Mouse (Mus musculus) lung, postnatal 4 days (tissue): ENCODE results near the gene Eya3.
"Not testable (repeated sequence)": the region's sequence is repeated elsewhere in the genome, so short reads cannot be mapped to it uniquely, and the experiment has no call there.

Source experiments
- DNase-seq, 2 experiments: peaks; one replicate each; pipeline ENCODE4 v3.0.0; 2021

The Eya3 gene

DNA sequence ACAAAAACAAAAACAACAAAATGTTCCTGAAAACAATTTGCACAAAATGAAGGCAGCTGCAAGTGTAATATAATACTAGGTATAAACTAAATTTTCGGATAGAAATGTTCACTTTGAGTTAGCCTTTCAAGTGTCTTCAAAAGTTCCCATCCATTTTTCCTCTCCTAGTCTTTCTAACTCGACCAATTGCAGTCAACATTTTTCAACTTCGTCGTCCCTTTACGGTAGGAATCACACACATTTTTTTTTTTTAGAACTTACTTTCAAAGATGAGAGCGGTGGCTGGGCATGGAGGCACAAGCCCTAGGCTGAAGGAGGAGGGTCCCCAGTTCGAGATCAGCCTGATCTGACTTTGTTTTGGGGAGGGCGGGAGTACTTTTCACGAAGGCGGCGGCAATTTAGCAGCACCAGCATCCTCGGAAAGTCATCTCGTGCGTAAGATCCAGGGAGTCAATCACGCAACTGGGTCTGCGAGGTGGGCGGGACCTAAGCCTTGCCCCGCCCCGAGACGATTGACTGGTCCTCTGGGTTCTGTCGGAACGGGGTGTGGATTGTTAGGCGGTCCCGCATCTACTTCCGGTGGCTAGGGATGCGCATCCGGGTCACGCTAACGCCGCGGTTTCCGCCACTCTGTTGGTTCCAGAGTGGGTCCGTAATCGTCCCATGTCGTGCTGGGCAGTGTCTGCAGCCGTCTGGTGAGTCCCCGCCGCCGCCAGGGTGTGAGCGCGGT is at the start of gene Eya3:
TSS of gene Eya3 (plus strand) at position 527 of the 730 bp plus-strand sequence.
- DNase-seq, result peak; percentile 95 to 97

DNA sequence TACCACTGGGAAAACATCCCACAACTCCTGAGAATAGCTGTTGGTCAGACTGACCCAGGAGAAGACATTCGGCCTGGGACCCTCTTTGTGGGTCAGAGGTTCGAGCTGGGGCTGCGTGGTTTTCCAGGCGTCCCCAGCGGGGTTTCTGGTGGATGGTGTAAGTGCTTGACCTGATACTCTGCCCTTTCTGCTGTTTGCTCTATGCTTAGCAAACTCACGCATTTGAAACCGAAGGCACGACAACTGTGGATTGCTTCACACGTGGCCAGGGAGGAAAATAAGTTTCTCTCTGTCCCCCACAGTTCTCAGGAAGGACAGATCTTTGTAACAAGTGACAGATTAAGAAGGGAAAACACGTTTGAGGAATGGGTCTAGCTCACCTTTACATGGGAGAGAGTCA is 48.1 kb upstream of the Eya3 start:
- no peak for DNase-seq

DNA sequence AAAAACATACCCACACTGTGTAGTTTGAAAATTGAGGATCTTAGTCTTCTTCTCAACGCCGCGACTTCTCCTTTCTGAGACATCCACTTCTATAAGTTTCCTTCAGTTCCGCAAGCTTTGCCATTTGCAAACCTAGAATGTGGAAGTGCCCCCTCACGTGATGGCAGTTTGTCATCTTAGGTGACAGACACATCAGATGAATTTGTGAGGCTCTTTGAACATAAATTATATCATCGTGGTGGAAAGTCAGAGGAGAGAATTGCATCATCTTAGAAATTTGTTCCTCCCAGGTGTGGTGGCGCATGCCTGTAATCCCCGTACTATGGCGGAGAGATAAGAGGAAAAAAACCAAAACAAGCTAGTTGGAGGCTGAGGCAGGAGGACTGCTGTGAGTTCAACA is 45.8 kb upstream of the Eya3 start:
- DNase-seq, result peak in 1 of 2 experiments; percentile 50

DNA sequence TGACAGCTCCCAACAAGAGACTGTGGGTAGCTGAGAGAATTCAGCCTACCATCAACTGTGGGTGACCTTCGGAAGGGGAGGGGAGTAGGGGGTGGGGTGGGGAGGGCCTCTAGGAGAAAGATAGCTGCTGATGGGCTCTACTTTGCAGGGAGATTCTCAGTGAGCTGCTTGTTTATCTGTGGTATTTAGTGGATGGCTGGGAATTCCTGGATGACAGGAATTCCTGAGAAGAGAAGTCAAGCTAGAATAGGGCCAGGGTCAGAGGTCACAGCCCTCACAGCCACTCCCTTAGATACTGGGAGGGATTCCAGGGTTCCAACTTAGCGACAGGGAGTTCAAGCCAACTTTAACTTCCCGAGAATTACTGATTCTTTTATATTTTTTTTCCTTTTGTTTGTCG is 44.6 kb upstream of the Eya3 start:
- no peak for DNase-seq

DNA sequence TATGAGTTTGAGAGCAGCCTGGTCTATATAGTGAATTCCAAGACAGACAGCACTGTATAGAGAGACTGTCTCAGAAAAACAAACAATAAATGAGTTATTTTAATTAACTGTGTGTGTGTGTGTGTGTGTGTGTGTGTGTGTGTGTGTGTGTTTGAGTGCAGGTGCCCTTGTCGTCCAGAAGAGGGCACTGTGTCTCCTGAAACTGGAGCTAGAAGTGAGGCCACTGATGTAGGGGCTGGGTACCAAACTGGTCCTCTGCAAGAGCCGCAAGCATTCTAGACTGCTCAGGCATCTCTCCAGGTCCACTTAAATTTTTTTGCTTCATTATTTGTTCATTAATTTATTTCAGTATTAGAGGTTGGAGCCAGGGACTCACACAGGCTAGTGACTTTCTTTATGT is 39.9 kb upstream of the Eya3 start:
- DNase-seq, result no peak

DNA sequence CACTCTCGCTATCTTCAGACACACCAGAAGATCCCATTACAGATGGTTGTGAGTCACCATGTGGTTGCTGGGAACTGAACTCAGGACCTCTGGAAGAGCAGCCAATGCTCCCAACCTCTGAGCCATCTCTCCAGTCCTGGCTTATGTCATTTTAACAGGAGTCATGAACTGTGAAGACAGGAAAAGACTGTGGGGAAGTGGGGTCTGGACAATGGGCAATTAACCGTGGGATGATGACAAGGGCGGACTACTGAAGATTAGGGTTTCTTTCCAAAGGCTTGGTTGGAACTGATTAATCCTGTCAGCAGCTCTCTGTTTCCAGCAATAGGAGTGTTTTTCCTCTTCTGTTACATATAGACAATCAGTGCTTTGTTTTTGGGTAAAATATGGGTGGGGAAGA is 39.0 kb upstream of the Eya3 start:
- DNase-seq, result no peak

DNA sequence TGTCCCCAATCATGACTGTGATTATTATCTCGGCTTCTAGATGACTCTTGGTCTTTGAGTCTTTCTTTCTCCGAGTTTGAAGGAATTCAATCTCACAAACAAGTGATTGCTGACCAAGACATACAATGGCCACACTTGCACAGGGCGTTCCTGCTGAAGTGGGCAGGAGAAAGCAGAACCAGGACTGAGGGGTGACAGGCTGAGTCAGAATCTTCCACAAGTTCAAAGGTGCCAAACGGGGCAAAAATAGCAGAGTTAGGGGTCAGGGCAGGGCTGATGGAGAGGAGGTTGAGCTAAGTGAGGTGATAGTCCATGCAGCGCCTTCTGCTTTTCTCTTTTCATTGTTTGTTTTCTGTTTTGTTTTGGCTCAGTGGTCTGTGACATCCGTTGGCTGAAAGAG is 38.3 kb upstream of the Eya3 start:
- no peak for DNase-seq

DNA sequence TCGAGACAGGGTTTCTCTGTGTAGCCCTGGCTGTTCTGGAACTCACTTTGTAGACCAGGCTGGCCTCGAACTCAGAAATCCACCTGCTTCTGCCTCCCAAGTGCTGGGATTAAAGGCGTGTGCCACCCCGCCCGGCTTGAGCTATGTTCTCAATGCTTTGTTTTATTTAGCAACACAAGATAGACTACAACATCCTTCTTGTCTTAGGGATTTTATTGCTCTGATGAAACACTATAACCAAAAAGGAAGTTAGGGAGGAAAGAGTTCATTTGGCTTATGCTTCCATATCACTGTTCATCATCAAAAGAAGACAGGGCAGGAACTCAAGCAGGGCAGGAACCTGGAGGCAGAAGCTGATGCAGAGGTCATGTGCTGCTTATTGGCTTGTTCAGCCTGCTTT is 37.5 kb upstream of the Eya3 start:
- DNase-seq, result not testable (repeated sequence)

DNA sequence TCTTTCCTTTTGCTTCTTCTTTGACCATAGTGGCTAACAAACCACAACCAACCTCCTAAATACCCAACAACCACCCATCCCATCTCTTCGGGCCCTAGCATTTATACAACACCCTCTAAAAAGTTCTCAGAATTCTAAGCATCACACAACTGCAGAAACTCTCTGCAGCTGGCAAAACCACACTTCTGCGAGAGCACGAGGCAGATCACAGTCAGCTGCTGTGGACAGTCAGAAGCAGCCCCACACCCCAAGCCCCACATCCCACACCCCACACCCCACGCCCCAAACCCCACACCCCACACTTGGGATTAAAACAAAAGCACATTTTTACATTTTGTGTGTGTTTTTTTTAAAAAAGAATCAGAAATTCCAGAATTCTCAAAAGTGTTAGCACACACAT is 35.3 kb upstream of the Eya3 start:
- DNase-seq, result no peak

DNA sequence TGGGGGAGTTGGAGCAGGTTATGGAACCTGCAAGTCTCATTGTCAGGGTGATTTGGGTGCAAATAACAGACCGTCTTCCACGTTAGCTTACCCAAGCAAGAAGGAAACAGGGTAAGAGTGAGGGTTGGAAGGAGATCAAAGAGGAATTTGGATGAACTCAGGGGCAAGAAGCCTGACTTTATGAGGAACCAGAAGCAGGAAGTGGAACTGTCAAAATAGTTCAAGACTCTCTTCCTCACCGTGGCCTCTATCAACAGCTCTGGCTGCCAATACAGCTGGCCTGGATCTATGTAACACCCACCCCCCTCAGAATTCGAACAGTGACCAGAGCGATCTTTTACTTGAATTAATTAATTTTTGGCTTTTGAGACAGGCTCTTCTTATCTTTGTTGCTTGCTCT is 33.0 kb upstream of the Eya3 start:
- peak; percentile 56 to 76 for DNase-seq

DNA sequence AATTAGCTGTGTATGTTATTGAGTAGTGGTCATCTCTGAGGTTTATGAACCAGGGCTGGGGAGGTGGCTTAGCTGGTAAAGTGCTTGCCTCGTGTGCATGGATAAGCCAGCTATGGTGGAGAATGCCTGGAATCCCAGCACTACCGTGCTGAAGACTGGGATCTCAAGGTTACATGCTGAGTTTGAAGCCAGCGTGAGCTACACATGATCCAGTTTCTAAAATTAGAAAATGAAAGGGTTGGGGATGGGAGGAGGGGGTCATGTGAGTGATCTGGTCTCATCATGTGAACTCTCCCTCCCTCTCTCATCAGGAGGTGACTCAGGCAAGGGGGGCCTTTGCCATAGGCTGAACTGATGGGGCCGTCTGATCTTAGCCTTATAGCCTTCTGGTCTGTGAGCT is 30.6 kb upstream of the Eya3 start:
- no peak for DNase-seq

DNA sequence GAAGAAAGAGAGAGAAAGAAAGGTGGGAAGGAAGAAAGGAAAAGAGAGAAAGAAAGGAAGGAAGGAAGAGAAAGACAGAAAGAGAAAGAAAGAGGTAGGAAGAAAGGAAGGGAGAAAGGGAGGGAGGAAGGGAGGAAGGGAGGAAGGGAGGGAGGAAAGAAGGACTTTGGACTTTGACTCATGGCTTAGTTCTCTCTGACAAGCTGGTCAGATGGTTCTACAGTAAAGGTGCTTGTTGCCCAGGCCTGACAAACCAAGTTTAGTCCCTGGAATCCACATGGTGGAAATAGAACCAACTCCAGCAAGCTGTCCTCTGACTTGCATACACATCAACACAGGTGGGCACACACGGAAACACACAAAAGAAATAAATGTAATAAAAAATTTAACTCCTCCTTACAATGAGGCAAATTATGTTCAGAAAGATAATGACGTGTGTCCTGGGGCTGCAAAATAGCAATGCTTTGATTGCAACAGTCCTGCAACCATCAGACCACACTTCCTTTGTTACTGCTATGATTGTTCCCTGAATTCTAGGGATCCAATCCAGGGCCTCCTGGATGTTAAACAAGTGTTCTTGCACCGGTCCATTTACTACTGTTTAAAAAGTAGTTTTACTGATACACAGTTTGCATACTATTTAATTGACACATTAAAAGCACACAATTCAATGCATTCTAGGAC is 28.3 kb upstream of the Eya3 start:
- DNase-seq, result no peak

DNA sequence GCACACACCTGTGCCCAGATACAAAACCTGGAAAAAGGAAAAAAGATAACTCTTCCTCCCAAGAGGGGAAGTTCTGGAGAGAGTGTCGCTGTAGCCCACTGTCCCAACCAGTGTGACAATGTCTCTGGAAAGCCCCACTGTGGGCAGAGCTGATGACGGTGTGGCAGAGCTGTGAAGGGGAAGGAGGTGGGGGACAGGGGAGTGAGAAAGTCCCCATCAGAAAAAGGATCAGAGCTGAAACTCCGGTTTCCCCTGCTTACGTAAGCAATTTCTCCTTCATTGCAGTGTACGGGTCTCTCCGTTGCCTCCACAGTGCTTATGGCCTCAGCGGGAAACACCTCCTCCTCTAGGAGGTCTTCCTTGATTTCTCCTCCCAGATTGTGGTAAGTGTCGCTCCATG is 27.5 kb upstream of the Eya3 start:
- no peak for DNase-seq

DNA sequence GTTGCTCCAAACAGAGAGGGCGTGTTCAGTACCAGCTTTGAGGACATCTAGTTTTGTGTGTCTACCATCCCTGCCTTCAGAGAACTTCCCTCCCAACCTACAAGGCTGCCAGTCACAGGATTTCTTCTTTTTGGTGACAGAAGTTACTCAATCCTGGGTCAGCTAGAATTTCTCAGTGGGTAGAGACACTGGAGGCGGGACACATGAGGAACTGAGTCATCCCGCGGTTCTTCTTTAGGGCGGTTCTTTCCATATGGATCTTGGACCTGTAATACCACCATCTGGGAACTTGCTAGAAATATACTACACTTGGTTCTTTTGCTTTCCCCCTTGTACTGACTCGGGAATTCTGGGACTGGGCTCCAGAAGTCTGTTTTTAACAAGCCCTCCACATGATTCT is 20.9 kb upstream of the Eya3 start:
- peak in 1 of 2 experiments; percentile 26 for DNase-seq

DNA sequence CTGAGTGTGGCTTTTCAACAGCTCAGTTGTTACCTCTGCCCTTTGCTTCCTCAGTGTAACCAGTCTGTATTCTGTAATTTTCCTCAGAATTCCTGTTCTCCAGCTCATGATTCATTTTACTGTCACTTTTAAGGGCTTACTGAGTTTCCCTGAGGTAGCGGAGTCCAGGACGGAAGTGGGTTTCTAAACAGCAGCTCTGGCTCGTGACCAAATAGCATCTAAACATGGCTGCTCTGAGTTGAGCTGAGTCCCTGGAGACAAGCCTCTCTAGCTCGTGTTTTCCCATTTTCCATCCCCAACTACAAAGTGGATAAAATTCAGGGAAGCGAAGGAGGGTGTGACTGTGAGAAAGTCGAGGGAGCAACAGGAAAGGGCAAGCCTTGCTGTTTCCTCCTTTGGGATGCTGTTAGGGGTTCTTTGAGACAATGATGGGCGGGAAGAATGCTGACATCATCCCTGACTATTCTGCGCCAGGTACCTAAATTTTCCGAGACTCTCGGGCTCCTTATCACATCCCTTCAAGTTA is 19.9 kb upstream of the Eya3 start:
- peak; percentile 40 to 42 for DNase-seq

DNA sequence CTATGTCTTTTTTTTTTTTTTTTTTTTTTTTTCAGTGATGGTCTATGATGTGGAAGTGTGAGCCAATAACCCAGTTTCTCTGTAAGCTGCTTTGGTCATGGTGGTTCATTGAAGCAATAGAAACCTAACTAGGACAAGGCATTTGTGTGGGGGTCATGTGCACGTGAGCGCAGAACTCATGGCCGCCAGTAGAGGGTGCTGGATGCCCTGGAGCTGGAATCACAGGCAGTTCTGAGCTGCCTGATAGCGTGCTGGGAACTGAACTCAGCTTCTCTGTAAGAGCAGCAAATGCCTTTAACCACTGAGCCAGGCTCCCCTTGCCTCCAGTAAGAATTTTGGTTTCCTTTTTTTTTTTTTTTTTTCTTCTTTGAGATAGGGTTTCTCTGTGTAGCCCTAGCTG is 18.7 kb upstream of the Eya3 start:
- DNase-seq, result no peak

DNA sequence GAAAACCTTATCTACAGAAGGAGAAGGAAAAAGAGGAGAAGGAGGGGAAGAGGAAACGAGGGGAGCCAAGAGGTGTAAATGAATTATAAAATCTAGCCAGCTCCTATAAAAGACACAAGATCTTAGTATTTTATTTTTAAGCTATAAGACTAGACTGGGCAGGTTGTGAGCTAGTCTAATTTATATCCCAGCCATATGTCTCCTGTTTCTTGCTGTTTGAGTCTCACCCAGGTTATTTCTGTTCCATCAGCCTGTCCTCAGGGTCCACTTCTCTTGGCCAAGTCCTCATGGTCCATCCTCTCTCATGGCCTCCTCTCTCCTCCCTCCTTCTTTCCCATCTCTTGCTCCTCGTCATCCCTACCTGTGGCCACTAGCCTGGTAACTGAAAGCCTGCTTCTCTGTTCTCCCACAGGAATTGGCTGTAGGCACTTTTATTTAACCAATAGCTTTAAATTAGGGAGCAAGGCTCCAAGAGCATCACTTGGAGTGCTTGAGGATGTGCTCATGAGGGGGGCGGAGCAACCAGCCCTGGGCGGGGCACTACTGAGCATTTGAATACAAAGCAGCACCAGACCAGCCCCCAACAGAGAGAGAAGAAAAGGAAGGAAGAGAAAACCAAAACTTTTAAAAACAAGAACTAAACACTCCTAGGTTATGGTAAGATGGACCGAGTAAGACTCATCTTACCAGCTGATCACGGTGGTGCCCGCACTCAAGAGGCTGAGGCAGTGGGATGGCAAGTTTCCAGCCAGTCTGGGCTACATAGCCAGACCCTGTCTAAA is 17.3 kb upstream of the Eya3 start:
- no peak for DNase-seq

DNA sequence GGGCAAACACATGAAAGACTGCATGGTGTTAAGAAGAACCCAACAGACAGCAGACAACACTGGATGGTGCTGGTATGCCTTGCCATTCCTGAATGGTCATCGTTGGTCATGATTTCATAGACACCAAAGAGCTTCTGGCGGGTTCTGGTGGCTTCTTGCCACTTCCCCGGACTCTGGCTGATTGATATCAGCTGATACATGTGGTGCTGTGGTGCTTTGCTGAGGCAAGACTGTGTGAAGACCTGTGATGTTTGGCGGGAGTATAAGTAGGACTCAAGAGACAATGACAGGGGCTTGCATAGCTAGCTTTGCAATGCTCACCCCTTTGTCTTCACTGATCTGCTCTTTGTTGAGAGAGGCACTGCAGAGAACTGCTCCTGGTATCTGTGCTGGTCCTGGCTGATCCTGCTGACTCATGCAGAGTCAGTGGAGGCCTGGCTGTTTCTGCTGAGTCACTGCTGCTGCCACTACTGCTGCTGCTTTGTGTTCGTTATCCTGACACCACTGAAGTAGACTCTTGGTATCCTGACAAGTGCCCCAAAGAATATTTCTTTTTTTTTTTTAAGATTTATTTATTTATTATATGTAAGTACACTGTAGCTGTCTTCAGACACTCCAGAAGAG is 14.6 kb upstream of the Eya3 start:
- DNase-seq, result no peak

DNA sequence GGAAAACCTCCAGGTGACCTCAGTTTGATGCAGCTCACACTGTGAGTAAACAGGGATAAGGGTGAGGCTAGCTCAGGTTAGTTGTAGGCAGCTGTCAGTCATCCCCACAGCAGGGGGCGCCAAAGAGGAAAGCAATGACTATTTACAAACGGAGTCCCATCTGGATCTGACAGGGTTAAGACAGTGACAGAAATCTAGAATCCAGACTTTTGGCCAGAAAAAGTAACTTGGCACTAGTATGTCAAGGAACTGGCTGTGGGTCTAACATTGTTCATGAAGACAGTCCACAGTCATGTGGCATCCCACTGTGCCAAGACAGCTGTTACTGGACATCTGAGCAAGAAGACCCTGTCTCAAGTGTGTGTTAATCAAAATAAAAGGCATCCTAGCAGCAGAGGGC is 10.0 kb upstream of the Eya3 start:
- DNase-seq, result peak; percentile 49 to 66

DNA sequence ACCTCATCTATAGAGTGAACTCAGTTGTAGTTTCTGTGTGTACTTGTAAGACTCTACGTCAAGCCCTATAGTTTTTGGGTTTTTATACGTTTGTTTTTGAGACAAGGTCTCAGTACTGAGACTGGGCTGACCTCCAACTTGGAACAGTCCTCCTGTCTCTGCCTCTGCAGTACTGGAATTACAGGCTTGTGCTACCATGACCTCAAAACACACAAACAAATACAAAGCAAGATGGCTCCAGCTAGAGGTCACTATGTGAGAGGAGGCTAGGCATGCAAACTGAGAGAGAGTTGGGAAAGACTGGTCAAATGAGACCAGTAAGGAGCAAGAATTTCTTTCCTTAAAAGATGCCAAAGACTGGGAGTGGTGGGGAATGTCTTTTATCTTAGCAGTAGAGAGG is 2.8 kb upstream of the Eya3 start:
- no peak for DNase-seq

DNA sequence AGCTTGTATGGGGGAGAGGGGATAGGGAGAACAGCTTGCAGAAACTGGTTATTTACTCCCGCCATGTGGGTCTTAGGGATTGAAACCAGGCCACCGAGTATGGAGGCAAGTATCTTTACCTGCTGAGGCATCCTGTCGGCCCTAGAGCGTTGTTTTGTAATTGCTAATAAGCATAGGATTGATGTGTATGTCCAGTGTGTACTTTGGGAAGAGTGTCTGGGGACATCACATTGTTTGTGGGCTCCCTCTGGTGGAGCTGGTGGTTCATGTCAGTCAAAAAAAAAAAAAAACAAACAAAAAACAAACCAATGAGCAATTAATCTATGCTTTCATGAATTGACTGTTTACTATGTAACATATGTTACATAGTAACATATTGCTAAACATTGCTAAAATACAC is 2.2 kb upstream of the Eya3 start:
- DNase-seq, result peak in 1 of 2 experiments; percentile 37

DNA sequence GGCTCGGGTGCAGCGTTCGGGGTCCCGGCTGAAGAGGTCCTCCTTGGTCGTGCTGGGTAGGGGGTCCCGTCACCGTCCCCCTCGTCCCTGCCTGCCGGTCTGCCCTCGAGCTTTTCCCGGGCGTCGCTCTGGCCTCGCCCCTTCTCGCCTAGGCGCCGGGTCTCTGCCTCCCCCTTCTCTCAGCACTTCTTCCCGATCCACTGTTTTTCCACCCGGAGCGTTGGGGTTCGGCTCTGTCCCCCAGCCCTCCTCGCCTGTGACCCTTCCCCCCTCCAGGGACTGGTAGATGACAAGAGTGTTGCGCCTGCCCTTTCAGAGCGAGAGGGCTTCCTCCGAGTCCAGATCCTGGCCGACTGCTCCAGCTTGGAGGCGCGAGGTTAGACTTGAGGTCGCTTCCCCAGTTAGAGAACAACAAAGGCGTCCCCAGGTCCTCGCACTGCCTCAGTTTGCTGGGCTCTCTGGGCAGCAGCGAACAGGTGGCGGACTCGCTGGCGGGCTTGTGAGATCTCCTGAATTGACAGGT is 465 bp downstream of the Eya3 start:
- DNase-seq, result no peak

DNA sequence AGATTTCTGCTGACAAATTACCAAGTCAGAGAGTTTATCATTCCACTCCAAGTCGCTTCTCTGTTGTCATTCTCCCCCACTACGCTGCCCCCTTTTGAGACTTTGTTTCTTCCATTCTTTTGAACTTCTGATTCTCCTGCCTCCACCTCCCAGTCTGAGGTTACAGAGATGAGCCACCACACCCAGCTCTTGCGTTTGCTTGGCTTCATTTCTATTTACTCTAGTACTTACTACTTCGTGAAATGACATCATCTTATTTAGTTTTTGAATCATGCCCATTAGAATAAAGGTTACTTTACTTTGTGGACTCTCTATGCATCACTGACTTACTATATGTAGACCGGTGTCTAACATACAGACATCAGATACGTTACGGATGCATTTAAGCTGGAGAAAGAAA is 8.7 kb downstream of the Eya3 start:
- DNase-seq, result no peak
